ENCODE assay signal across 32 mouse cellular contexts in the genomic region with DNA sequence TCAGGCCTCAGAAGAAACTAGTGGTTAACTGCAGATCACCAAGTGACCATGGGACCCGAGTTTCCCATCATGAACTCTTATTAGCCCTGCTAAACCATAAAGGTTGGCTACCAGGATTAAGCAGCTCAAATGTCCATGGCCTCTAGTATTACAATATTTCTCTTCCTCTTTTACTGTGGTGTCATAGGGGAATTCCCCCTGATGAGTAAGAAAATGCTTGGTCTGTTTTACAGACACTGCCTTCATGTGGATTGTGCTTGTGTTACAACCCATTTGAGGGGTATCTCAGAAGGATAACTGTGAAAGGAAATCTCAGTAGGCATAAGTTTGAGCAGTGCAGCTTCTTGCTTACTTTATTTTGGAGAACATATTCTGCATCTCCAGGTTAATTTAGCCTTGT. TPM values are rescaled to one million over a fixed set of nuclear protein-coding genes. Genes with fewer than 3 reads are reported as not detected.
A peak's percentile ranks its signal among the peaks of the same experiment; 100 is the strongest.
DNase-seq lines count a peak whose midpoint lies in the region; ATAC-seq lines count a peak whose summit lies in the region.
"Had no signal": no experiment of that assay in that cellular context is flagged by ENCODE, and none has a peak within 500 bp of the region (broad histone marks: within the 10 kb centered on the region; RNA-seq: fewer than 3 reads in every experiment).

No protein-coding gene starts in this region.

- no peak overlapping the region for H3K4me2 ChIP-seq in forebrain, embryonic 14.5 days (ENCODE audit: low read length)
- H3K4me2 ChIP-seq: heart, embryonic 13.5 days; hindbrain, embryonic 14.5 days; limb, embryonic 13.5 days; liver, embryonic 12.5 days; midbrain, embryonic 15.5 days; neural tube, embryonic 13.5 days had no signal

- H3K4me1 ChIP-seq in forebrain, embryonic 14.5 days (ENCODE audit: control insufficient read depth, insufficient read depth, low read length) = no peaks in the 10 kb centered on the region
- H3K4me1 ChIP-seq: heart, embryonic 13.5 days; limb, embryonic 13.5 days; liver, embryonic 12.5 days; midbrain, embryonic 15.5 days; neural tube, embryonic 13.5 days had no signal

- no peaks in the 10 kb centered on the region for H3K36me3 ChIP-seq in splenic B cell, adult 2 months (ENCODE audit: control insufficient read depth, insufficient read depth, low read length, poor library complexity, severe bottlenecking)
- no peaks in the 10 kb centered on the region for H3K36me3 ChIP-seq in forebrain, embryonic 14.5 days (ENCODE audit: control insufficient read depth, insufficient read depth, low read length)
- H3K36me3 ChIP-seq: G1E; heart, embryonic 13.5 days; limb, embryonic 13.5 days; liver, embryonic 12.5 days; midbrain, embryonic 15.5 days; neural tube, embryonic 13.5 days had no signal

- DNase-seq in A20 (ENCODE audit: low read depth, low spot score) (peak; percentile 60), NIH3T3 (ENCODE audit: low read depth) (peak; percentile 13)
- DNase-seq in induced T-regulatory cell, adult 2 months (ENCODE audit: low read depth) = peak; percentile 36
- peak; percentile 58 for DNase-seq in splenic B cell, adult 2 months (ENCODE audit: low read depth, low spot score)
- DNase-seq in gastrocnemius, adult 8-10 months (ENCODE audit: low spot score in 2 of 2) = no peak
- DNase-seq in forebrain, embryonic 14.5 days (ENCODE audit: low spot score) = no peak
- DNase-seq in adrenal gland, adult 2 months = no peak
- DNase-seq: adrenal gland, postnatal 14 days; cerebellum, adult 2 months; cerebellum, postnatal 25 days; embryo, embryonic 11 days; gastrocnemius, postnatal 25 days; heart, adult 2 months; heart, postnatal 14 days; kidney, postnatal 25 days; lung, adult 2 months; thymus, adult 2 months; thymus, postnatal 4 days had no signal

- H3K27me3 ChIP-seq in splenic B cell, adult 2 months (ENCODE audit: control insufficient read depth, insufficient read depth, low read length, poor library complexity, severe bottlenecking) = no peaks in the 10 kb centered on the region
- H3K27me3 ChIP-seq in forebrain, embryonic 14.5 days (replicated peaks; ENCODE audit: control insufficient read depth, insufficient read depth, low read length) = no peaks in the 10 kb centered on the region
- H3K27me3 ChIP-seq: heart, embryonic 13.5 days; limb, embryonic 13.5 days; liver, embryonic 12.5 days; midbrain, embryonic 15.5 days; neural tube, embryonic 13.5 days had no signal

- H3K9me3 ChIP-seq in forebrain, embryonic 14.5 days (replicated peaks; ENCODE audit: control insufficient read depth, low read length) = no peaks in the 10 kb centered on the region
- H3K9me3 ChIP-seq: G1E; heart, embryonic 13.5 days; limb, embryonic 13.5 days; liver, embryonic 12.5 days; midbrain, embryonic 15.5 days; neural tube, embryonic 13.5 days had no signal

- no peak overlapping the region for H3K9ac ChIP-seq in forebrain, embryonic 14.5 days (ENCODE audit: low read length)
- H3K9ac ChIP-seq: heart, embryonic 13.5 days; hindbrain, embryonic 14.5 days; limb, embryonic 13.5 days; liver, embryonic 12.5 days; midbrain, embryonic 15.5 days; neural tube, embryonic 13.5 days had no signal

- H3K4me3 ChIP-seq in forebrain, embryonic 14.5 days (ENCODE audit: low read depth, low read length) = no peak overlapping the region
- H3K4me3 ChIP-seq: heart, adult 2 months; heart, embryonic 13.5 days; limb, embryonic 13.5 days; liver, embryonic 12.5 days; midbrain, embryonic 15.5 days; myocyte; neural tube, embryonic 13.5 days had no signal

- ATAC-seq in forebrain, embryonic 14.5 days = no peak
- ATAC-seq: forebrain, embryonic 16.5 days; intestine, embryonic 16.5 days; liver, embryonic 12.5 days; midbrain, embryonic 15.5 days had no signal

- no peak overlapping the region for H3K27ac ChIP-seq in forebrain, embryonic 14.5 days (ENCODE audit: low read depth, low read length)
- H3K27ac ChIP-seq: heart, adult 2 months; heart, embryonic 13.5 days; hindbrain, embryonic 14.5 days; limb, embryonic 13.5 days; liver, embryonic 12.5 days; midbrain, embryonic 15.5 days; neural tube, embryonic 13.5 days; stomach, postnatal 0 days had no signal

- WGBS in forebrain, embryonic 14.5 days = 74% methylated on average over 1 of the region's 1 CpGs

RNA-seq across cellular contexts. Expression of a gene that starts 44.2 kb away (rescaled TPM):
- total RNA-seq in gastrocnemius, adult 8-10 months (2022) = not detected
- not detected in 2 replicates for polyA plus RNA-seq in forebrain, embryonic 14.5 days (2014; fragmentation: Nextera tagmentation; extraction: Ambion mirVana)
- total RNA-seq in adrenal gland, adult 2 months (2021) = not detected
- not detected in 2 replicates for polyA plus RNA-seq in adrenal gland, adult 2 months (2012; rRNA removed)
- total RNA-seq: adrenal gland, postnatal 14 days; gastrocnemius, postnatal 25 days; heart, adult 2 months; heart, postnatal 14 days; layer of hippocampus, adult 8-10 months; left cerebral cortex, postnatal 25 days had no signal
- polyA plus RNA-seq: cerebellum, adult 2 months; forebrain, embryonic 16.5 days; G1E; heart, adult 2 months; heart, embryonic 13.5 days; intestine, embryonic 16.5 days; limb, embryonic 13.5 days; liver, embryonic 12.5 days; lung, adult 2 months; midbrain, embryonic 15.5 days; myocyte; neural tube, embryonic 13.5 days; small intestine, adult 2 months had no signal

Comparison
In these comparisons a context has a peak if more than half of its experiments do, and no peak if none do; other contexts are left out.
1. DNase-seq: peak in A20 (single experiment), NIH3T3 (single experiment), induced T-regulatory cell, adult 2 months (single experiment) and splenic B cell, adult 2 months (single experiment); none in gastrocnemius, adult 8-10 months (0 of 2), forebrain, embryonic 14.5 days (single experiment) and adrenal gland, adult 2 months (single experiment).